Mouse (Mus musculus): ENCODE data around the gene A430005L14Rik.
"Not testable (repeated sequence)": the region's sequence is repeated elsewhere in the genome, so short reads cannot be mapped to it uniquely, and the experiment has no call there.

The A430005L14Rik gene

DNA sequence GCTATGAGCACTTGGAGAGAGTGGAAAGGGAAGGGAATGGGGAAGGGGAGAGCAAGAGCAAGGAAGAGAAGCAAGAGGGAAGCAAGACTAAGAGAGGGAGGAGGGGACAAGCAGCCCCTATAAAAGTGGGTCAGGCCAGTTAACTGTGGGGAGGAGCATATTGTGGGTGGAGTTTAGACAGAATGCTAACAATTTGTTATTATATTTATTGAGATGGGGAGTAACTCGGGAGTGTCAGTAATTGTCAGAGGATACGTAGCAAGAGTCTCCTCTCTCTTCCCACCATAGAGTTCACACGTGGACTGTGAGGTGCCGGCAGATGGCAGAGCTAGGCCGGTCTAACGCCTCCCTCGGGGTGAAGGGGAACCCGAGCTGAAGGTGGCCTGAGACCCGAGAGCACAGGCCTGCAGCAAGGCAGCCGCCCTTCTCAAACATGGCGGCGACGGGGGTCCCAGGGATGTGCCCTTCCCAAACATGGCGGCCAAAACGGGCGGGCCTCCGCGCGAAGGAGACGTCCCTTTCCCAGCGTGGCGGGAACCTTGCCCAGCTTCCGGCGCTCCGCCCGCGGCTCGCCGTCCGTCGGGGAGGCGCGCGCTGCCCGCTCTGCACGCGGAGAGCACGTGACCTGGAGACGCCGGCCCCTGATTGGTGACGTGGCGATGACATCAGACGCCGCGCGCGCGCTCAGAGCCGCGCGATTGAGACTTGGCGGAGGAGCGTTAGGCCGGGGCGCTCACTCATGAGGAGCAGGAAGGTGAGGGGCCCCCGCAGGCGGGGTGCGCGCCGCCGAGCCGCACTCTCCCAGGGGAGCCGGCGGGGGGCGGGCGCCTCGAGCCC, at the start of gene A430005L14Rik:
TSS of gene A430005L14Rik (plus strand) at position 669 of the 837 bp plus-strand sequence.
- peak; percentile 99 for DNase-seq

DNA sequence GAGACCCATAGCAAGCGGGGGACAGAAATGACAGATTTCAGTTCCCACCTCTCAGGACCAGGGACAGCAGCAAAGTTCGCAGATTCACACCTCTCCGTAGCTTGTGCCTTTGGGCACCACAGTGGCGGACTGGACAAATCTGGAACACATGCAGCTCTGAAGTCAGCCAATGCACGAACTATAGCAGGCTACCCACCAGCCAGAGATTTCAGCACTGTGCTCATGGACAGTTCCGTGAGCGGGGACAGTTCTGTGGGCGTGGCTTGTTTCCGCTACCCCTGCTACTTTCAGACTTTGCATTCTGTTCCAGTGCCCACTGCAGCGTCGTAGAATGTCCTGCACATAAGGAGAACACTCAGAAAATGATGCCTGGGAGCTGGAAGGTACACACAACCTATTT, 49.5 kb upstream of the A430005L14Rik start:
- DNase-seq, result no peak

DNA sequence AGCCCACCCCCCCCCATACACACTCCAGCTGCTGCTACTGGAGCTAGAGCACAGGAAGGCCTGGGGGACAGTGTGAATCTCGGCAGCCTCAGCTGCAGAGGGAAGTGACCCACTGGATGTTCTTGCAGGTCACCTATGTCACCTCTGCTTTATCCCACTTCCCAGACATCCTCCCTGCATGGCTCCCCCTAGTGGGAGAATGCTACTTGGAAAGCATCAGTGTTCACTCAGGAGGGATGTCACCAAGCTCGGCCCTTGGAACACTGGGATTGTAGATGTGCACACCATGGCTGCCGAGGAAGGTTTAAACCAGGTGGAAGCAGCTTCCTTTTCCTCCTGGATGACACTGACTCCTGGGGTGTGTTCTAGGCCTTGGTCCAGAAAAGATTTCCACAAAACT, 43.4 kb upstream of the A430005L14Rik start:
- no peak for DNase-seq

DNA sequence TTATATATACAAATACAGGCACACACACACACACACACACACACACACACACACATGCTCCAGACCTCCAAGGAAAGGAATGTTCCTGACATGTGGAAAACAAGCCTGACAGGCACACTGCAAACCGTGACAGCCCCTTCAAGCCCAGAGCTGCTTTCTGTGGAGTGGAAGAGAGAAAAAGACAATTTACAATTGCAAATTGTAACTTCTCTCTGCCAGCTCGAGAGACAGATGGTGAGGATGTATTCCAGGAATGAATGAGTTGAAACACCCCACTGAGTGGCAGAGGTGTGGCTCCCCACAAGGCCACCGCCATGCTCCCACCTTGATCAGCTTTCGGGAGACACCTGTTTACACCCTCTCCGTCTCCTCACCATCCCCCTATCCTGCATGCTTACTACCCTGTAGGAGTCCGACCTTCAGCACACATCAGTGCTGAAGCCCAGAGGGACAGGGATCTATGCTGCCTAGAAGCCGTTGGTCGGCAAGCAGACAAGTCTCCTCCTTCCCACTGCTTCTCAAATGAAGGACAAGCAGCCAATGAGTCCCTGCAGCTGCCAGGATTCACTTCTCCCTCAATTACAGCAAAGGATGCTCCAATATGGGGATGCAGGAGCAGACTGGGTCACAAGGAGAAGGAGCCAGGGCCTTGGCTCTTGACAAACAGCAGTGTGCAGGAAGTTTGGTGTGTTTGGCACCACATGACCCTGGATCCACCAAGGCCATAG, 39.1 kb upstream of the A430005L14Rik start:
- DNase-seq, result no peak

DNA sequence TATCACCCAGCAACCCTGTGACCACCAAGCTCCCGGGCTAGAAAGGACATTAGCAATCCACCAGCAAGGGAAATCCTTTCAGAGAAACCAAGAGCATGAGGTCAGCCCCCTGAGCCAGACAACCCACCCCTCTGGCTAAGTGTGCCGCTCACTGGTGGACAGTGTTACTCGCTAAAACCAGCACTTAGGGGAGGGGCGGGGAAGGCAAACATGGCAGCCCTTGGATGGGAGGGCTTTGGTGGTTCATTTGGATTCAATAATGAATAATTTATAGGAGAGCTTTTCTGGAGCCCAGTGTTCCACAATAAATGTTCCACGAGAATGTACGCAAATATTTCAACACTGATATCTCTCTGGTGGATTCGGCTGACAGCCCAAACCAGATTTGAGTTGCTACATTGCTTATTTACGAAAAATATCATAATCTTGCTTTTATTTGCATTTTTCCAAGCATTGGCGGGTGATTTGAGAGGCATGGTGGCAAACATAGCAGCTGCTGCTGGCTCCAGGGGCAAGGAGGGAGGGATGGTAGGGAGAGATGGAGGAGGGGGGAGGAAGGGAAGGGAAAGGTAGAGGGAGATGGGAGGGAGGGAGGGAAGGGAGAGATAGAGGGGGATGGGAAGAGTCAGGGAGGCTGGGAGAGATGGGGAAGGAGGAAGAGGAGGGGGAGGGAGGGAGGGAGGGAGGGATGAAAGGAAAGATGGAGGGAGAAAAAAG, 36.4 kb upstream of the A430005L14Rik start:
- no peak for DNase-seq

DNA sequence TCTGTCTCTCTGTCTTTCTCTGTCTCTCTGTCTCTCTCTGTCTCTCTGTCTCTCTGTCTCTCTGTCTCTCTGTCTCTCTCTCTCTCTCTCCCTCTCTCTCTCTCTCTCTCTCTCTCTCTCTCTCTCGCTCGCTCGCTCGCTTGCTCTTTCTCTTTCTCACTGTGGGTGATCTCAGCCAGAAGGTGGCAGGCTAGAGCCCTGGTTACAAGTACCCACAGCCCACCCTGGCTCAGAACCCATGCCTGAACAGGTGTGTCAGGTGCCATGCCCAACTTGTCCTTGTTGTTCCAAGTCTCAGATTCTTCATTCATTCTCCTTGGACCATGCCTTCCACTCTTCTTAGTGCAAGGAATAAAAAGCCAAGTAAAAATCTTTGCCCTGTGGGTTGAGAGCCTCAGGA, 34.9 kb upstream of the A430005L14Rik start:
- not testable (repeated sequence) for DNase-seq

DNA sequence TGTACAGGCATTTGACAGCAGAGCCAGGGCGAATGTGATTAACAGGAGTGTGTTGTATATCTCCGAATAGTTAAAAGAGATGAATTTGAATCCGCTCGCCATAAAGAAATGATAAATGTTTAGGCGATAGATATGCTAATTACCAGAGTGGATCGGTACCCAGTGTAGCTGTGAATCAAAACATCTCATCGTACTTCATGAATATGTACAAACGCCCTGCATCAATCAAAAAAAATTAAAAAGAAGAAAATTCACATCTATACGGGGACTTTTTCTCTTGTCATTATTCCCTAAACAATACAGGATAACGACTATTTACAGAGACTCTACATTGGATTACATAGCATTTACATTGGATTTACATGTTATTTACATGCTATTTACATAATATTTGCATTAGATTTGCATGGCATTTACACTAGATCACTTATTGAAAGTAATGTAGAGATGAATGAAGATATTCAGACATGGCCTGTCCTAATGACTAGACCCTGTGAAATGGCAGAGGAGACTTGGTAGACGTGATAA, 28.2 kb upstream of the A430005L14Rik start:
- DNase-seq, result no peak

DNA sequence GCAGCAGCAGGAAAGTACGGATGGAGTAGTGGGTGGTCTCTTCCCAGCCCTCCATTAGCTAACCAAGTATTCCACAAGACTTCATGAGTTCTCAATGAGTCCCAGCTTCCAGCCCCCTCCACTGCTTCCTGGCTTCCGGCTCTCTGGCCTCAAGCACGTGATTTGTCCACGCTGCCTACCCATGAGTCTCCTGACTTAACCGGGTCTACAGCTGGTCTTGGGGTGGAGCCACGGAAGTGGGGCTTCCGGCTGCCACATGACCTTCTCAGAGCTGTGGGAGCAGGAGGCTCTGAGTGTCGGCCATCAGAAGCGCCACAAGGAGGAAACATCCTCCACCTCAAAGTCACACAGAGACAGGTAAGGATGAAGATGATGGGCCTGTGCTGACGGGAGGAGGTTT, 27.6 kb upstream of the A430005L14Rik start:
- no peak for DNase-seq

DNA sequence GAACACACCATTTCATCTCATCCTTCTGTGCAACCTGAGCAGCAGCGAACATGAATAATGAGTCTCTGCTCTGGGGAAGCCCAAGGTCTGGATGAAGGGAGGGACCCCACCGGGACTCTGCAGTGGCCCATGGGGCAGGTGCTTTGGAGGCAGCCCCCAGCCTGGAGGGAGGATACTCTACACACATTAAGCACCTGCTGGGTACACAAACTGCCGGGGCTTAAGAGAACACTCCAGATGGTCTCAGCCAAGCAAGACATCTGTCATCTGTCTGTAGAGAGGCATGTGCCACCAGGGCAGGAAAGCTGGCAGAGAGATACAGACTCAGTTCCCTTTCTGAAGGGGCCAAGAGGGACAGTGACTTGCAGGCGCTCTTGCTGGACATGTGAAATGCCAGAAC, 27.1 kb upstream of the A430005L14Rik start:
- DNase-seq, result peak; percentile 20

DNA sequence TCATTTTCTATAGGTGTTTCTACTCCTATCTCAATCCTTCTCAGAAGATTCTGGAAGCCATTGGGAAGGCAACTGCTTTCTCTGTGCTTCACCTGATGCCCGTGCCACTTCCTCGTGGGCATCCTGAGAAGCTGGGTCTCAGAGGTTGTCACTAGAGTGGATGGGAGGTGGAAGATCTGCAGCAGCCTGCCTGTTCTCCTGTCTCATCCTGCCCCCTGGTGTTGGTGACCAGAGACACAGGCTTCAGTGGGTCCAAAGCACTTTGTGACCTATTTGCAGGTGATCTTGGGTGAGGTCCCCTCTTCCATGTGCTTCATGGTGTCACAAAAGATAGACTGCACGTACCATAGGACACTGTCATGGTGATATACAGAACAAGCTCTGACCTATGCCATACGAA, 13.8 kb upstream of the A430005L14Rik start:
- DNase-seq, result no peak

DNA sequence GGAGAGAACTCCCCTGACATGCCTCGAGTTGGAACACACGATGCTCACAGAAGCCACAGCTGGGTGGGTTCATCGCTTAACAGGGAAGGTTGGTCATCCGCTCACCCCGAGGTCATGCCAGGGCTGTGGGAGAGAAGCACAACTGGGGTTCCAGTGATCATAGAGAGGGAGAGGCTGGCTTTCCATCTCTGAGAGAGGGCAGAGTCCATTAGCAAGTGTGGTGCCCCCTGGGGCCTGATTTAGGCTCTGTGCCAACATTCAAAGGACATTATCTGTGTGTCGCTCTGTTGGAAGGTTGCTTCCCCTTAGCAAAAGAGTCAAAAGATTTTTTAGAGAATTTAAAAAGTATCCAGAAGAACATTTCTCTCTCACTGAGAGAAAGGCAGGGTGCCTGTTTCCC, 12.8 kb upstream of the A430005L14Rik start:
- DNase-seq, result no peak

DNA sequence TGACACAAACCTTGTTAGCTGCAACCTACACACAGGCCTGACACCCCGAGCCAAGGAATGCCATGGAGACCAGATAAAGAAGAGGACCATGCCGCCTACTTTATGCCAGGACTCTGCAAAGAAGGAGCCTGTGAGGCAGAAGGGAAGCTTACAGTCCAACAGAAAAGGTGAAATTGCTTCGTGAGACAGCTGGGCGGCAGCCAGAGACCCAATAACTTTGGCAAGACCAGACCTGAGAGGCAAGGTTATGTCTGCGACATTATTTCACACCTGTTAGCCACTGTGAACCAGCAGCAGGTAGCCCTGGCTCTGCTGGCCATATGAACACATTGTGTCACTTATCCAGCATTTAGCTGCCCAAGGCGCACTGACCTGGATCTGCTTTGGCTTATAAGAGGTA, 11.3 kb upstream of the A430005L14Rik start:
- no peak for DNase-seq

DNA sequence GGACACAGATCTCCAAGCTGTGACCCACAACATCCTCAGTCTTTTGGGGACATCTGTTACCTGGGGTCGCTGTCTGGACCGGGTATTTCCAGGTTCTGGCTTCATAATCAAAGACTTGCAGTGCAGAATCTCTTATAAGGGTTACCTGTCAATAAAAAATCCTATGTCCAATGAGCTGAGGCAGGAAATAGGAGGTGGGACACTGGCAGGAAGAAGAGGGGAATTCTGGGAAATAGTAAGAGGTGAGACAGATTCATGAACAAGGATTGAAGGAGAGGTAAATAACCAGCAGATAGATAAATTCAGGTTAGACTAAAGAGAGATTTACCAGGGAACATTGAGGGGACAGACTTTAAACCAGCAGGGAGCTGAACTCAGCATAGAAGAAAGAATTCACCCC, 6.7 kb upstream of the A430005L14Rik start:
- no peak for DNase-seq

DNA sequence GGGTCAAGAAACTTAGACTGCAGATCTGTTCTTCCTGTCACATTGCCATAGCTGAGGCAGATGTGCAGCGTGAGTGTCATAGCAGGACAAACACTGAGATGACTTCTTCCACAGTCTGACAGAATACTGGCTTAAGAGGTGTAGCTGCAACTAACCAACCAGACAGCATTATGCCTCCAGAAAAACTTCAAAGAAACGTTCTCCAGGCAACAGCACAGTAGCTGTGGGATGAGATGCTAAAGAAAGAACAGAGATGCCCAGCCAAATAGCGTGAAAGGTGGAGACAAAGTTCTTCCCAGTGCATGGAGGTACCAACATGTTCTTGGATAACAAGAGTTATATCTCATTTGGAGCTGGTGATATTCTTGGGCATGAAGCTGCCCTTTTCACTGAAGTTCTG, 5.9 kb upstream of the A430005L14Rik start:
- DNase-seq, result no peak

DNA sequence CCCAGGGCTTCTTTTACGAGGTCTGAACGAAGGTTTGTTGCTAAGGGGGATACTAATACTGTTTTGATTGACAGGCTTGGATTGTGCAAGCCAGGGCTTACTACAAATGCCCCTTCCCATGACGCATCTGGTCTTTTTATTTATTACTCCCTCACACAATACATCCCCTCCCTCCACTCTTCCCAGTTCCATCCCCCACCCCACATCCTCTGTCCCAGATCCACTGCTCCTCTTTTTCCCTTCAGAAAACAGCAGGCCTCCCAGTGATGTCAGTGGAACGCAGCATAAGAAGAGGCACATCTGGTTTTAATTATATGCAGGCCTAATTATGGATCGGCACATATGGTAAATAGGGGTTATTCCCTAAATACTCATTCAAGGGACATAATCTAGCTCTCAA, 5.3 kb upstream of the A430005L14Rik start:
- DNase-seq, result no peak

DNA sequence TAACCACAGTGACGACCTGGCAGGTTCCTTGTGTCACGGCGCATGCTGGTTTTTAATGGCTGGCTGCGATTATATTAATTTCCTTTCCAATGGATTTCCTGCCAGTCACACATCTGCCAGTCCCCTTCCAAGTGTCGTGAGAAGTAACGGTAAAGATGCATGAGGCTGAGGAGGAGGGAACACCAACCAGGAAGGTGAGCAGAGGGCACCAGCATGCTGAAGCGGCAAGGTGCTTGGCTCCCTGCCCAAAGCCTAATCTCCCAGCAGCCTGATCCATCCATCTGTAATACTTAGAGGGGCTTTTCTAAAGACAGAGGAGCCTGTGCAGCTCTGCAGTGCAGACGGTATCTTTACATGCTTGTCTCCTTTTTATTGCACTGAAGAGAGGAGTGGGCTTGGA, 1.4 kb upstream of the A430005L14Rik start:
- peak; percentile 64 for DNase-seq

DNA sequence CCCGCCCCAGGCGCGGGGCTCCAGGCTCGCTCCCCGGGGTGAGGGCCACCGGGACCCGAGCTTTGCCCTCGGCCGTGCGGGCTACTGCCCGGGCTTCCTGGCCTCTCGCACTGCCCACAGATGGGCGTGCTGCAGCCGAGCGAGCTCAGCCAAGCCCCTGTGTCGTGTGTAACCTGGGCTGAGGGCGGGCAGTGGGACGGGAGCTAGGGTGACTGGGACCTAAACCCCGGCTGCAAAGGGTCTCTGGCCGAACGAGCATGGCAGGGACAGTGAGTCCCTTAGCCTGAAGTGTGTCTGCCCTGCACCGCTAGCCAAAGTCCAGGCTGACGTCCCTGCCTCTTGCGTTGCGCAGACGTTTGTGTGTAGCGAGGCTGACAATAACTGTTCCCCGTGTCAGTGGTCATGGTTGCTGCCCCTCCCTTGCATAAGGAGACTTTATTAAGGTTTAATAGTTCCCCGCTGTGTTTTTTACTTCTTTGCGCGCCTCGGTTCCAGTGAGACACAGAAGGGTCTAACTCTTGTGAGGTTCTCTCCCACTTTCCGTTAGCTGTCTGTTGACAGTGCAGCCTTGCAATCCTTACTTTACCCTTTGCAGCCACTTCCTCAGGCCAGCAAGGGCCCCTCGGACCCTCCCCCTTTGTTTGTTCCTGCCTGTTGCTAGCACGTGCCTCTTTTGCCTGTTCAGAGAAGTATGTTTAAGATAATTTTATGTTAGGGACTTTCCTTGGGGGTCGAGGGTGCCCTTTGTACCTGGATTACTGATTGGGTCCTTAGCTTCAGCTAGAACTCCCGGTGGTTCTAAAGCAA, 610 bp downstream of the A430005L14Rik start:
- DNase-seq, result no peak

DNA sequence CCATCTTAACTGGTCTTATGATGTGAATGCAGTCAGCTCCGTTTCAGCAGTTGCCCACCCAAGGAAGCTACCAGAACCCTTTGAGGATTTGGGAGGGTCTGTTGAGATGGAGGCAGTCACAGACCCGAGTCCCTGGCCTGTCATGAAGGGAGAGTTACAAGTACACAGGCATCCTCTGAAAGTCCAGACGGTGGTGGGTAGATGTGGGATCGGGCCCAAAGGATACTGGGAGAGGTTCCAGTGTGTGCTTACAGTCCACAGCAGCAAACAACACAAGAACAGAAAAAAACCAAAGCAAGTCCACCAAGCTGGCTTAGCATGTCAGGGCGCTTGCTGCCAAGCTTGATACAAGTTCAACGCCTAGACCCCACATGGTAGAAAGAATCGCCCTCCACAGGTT, 5.6 kb downstream of the A430005L14Rik start:
- DNase-seq, result no peak

DNA sequence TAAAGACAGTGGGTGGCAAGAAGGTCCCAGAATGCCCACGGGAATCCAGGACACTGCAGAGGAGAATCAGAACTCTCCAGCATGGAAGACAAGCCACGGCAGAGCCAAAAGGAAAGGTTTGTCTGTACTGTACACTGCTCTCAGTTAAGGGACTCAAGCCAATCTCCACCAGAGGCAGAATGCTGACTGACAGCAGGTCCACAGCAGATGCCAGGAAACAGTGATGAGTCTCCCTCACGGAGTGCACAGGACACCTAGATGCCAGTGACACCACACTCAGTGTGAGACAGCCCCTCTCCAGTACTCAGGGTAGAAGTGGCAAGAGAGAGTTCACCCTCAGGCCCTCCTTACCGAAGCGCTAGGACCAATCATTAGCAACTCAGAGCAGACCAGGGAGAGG, 9.6 kb downstream of the A430005L14Rik start:
- no peak for DNase-seq

DNA sequence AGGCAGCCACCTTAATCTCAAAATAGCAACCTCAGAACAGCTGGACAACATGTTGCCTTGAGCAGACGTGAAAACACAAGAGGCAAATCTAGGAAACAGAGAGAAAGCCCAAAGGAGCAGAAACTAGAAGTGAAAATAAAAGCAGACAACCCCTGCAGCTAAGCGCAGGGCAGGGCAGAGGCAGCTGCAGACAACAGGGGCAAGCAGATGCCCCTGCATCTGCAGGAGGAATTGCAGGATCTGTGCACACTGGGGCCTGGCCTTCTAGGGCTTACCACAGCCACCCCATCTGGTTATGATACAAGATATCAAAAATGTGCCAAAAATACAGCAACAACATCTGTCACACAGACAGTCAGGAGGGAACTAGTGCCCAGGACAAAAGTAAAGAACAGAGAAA, 10.5 kb downstream of the A430005L14Rik start:
- no peak for DNase-seq

DNA sequence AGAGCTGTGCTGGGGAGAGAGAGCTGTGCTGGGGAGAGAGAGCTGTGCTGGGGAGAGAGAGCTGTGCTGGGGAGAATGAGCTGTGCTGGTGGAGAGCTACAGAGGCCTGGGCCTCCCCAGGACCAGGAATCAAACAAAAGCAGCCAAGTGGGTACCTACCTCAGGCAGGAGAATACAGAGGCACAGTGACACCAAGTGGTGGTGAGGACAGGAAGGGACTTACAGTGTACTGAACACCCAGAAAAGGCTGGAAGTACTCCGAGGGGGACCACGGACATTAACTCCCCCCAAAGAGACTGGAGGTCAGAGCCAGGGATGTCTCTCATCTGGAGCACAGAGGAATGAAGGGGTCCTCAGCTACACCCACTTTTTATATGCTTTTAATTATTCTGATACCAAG, 11.0 kb downstream of the A430005L14Rik start:
- no peak for DNase-seq

All from cerebellum, adult 11-12 months (tissue).